Mouse (Mus musculus): ENCODE data around the gene Nkrf. TPM values are rescaled to one million over a fixed set of nuclear protein-coding genes. Genes with fewer than 3 reads are reported as not detected.
"Not testable (repeated sequence)": the region's sequence is repeated elsewhere in the genome, so short reads cannot be mapped to it uniquely, and the experiment has no call there.

Nkrf gene
- polyA plus RNA-seq, 1 experiment from 2014 or later: 2.7 TPM

DNA sequence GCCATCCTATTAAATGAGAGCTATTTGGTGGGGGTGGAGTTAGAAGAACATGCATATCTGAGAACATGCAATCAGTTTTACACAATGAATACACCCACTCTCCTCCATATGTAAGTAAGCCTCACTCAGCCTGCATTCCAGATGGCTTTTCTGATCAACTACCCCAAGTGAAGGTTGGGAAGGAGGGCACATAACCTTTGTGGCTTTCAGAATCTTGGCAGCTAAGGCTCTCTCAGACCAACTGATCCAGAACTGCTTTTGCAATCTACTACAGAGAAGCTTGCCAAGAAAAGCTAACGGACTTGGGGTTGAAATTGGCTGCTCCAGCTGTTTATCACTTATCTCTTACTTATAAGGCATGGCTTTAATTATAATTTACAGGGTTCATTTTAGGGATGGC is 15.1 kb upstream of the Nkrf start:
- H3K9me3 ChIP-seq (ENCODE audit: control insufficient read depth, low read length): no peaks in the 10 kb centered on the region
- WGBS: 71% methylated on average over 1 of the region's 1 CpGs
- no peak overlapping the region for H3K9ac ChIP-seq (ENCODE audit: low read depth, low read length)

GRCm38 (mm10) chrX:36911343-36911742 is 8.6 kb upstream of the Nkrf start:
- Histone ChIP-seq H3K27ac (replicated peaks; ENCODE audit: low read depth, low read length) (no peak overlapping the region), H3K4me1 (ENCODE audit: control insufficient read depth, insufficient read depth, low read length) (no peaks in the 10 kb centered on the region), H3K9me3 (ENCODE audit: control insufficient read depth, low read length) (no peaks in the 10 kb centered on the region), H3K27me3 (replicated peaks; ENCODE audit: control insufficient read depth, insufficient read depth, low read length) (no peaks in the 10 kb centered on the region), H3K9ac (ENCODE audit: low read depth, low read length) (no peak overlapping the region), H3K4me3 (ENCODE audit: low read depth, low read length) (no peak overlapping the region), H3K36me3 (ENCODE audit: control insufficient read depth, insufficient read depth, low read length) (no peaks in the 10 kb centered on the region), H3K4me2 (ENCODE audit: low read depth, low read length) (no peak overlapping the region)
- ATAC-seq (ENCODE audit: low read depth): no peak
- no peak for DNase-seq (ENCODE audit: low spot score)
- WGBS: 50% methylated on average over 12 of the region's 12 CpGs

More for the DNA sequence above, 15.1 kb upstream of the Nkrf start:
- H3K36me3 ChIP-seq (ENCODE audit: control insufficient read depth, insufficient read depth, low read length): no peaks in the 10 kb centered on the region
- H3K27me3 ChIP-seq (replicated peaks; ENCODE audit: control insufficient read depth, insufficient read depth, low read length): no peaks in the 10 kb centered on the region
- no peaks in the 10 kb centered on the region for H3K4me1 ChIP-seq (ENCODE audit: control insufficient read depth, insufficient read depth, low read length)
- no peak overlapping the region for H3K4me2 ChIP-seq (ENCODE audit: low read depth, low read length)
- no peak overlapping the region for H3K4me3 ChIP-seq (ENCODE audit: low read depth, low read length)
- ATAC-seq (ENCODE audit: low read depth): no peak
- DNase-seq (ENCODE audit: low spot score): no peak
- H3K27ac ChIP-seq (replicated peaks; ENCODE audit: low read depth, low read length): no peak overlapping the region

DNA sequence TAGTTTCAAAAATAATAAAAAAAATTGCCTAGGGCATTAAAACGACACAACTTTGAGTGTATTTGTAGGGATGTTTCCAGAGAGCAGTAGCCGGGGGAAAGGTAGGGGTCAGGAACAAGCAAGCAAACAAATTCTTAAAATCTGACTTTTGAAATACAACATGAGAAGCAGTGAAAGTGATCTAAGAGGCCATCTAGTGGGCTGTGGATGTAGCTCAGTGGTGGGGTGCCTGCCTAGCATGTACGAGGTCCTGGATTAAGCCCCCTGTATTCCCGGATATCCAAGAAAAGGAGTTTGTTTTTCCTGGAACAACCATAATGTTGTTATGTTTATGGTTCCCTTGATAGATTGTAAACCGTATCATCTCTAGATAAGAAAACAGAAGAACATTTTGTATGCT is 3.8 kb upstream of the Nkrf start:
- ATAC-seq (ENCODE audit: low read depth): no peak
- Histone ChIP-seq H3K4me2 (ENCODE audit: low read depth, low read length) (no peak overlapping the region), H3K9ac (ENCODE audit: low read depth, low read length) (no peak overlapping the region), H3K27ac (replicated peaks; ENCODE audit: low read depth, low read length) (no peak overlapping the region), H3K4me1 (ENCODE audit: control insufficient read depth, insufficient read depth, low read length) (no peaks in the 10 kb centered on the region), H3K36me3 (ENCODE audit: control insufficient read depth, insufficient read depth, low read length) (no peaks in the 10 kb centered on the region), H3K9me3 (ENCODE audit: control insufficient read depth, low read length) (no peaks in the 10 kb centered on the region), H3K27me3 (replicated peaks; ENCODE audit: control insufficient read depth, insufficient read depth, low read length) (no peaks in the 10 kb centered on the region), H3K4me3 (ENCODE audit: low read depth, low read length) (no peak overlapping the region)
- WGBS: 49% methylated on average over 5 of the region's 5 CpGs
- DNase-seq (ENCODE audit: low spot score): no peak

GRCm38 (mm10) chrX:36903115-36903768 is 543 bp upstream of the Nkrf start:
- ATAC-seq (ENCODE audit: low read depth) (peak; percentile 94), DNase-seq (ENCODE audit: low spot score) (peak; percentile 94)
- Histone ChIP-seq H3K4me3 (ENCODE audit: low read depth, low read length) (peak overlapping the region; percentile 51), H3K27ac (replicated peaks; ENCODE audit: low read depth, low read length) (peak overlapping the region; percentile 70), H3K27me3 (replicated peaks; ENCODE audit: control insufficient read depth, insufficient read depth, low read length) (no peaks in the 10 kb centered on the region), H3K36me3 (ENCODE audit: control insufficient read depth, insufficient read depth, low read length) (no peaks in the 10 kb centered on the region), H3K4me2 (ENCODE audit: low read depth, low read length) (peak overlapping the region; percentile 67), H3K9me3 (ENCODE audit: control insufficient read depth, low read length) (no peaks in the 10 kb centered on the region), H3K4me1 (ENCODE audit: control insufficient read depth, insufficient read depth, low read length) (no peaks in the 10 kb centered on the region), H3K9ac (ENCODE audit: low read depth, low read length) (peak overlapping the region; percentile 73)
- WGBS: 23% methylated on average over 21 of the region's 32 CpGs

DNA sequence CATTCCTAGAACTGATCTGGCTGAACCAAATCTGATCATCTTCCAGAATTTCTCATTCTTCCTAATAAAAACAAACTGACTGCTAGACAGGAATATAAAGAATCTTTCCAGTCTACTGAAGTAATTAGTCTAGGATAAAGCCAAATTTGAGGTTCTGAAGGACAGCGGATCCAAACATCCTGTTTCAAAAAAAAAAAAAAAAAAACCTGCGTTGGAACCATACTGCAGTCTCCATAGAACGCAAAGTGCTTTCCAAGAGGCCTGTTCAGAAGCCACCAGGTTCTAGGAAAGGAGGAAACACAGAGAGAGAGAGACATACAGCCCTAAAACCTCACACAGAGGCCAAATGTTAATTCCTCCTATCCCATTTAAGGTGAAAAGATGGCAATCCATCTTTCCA is 1.0 kb downstream of the Nkrf start:
- Histone ChIP-seq H3K4me3 (ENCODE audit: low read depth, low read length) (peak overlapping the region; percentile 51), H3K27ac (replicated peaks; ENCODE audit: low read depth, low read length) (no peak overlapping the region), H3K9me3 (ENCODE audit: control insufficient read depth, low read length) (no peaks in the 10 kb centered on the region), H3K9ac (ENCODE audit: low read depth, low read length) (peak overlapping the region; percentile 73; the same call in 1 of the 2 replicates), H3K36me3 (ENCODE audit: control insufficient read depth, insufficient read depth, low read length) (no peaks in the 10 kb centered on the region), H3K4me1 (ENCODE audit: control insufficient read depth, insufficient read depth, low read length) (no peaks in the 10 kb centered on the region), H3K4me2 (ENCODE audit: low read depth, low read length) (peak overlapping the region; percentile 67), H3K27me3 (replicated peaks; ENCODE audit: control insufficient read depth, insufficient read depth, low read length) (no peaks in the 10 kb centered on the region)
- 41% methylated on average over 3 of the region's 3 CpGs for WGBS
- DNase-seq (ENCODE audit: low spot score): no peak
- ATAC-seq (ENCODE audit: low read depth): no peak

DNA sequence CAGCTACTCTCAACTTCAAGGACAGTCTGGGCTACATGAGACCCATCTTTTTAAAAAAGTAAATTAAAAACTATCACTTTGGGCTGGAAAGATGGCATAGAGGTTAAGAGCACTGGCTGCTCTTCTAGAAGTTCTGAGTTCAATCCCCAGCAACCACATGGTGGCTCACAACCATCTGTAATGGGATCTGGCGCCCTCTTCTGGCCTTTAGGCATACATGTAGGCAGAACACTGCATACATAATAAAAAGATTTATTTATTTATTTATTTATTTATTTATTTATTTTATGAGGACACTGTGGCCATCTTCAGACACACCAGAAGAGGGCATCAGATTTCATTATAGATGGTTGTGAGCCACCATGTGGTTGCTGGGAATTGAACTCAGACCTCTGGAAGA is 3.8 kb downstream of the Nkrf start:
- DNase-seq (ENCODE audit: low spot score); ATAC-seq (ENCODE audit: low read depth): not testable (repeated sequence)

DNA sequence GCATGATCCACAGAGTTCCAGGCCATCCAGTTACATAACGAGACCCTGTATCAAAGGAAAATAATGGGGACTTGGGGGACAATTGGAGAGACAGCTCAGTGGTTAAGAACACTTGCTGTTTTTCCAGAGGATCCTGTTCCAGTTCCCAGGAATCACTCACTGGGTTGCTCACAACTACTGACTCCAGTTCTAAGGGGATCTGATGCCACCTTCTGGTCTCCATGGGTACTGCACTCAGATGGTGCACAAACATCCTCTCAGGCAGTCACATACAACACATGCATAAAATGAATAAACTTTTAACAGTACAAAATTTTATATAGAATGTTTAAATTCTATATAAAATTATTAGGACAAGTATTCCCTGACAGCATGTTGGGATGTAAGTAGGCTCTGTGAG is 18.0 kb downstream of the Nkrf start:
- 95% methylated on average over 1 of the region's 1 CpGs for WGBS

More for the DNA sequence above, 3.8 kb downstream of the Nkrf start:
- not testable (repeated sequence) for H3K4me2 ChIP-seq (ENCODE audit: low read depth, low read length); H3K36me3 ChIP-seq (ENCODE audit: control insufficient read depth, insufficient read depth, low read length); H3K9me3 ChIP-seq (ENCODE audit: control insufficient read depth, low read length); H3K4me1 ChIP-seq (ENCODE audit: control insufficient read depth, insufficient read depth, low read length); H3K9ac ChIP-seq (ENCODE audit: low read depth, low read length); H3K27me3 ChIP-seq (replicated peaks; ENCODE audit: control insufficient read depth, insufficient read depth, low read length); H3K4me3 ChIP-seq (ENCODE audit: low read depth, low read length); H3K27ac ChIP-seq (replicated peaks; ENCODE audit: low read depth, low read length)
- WGBS: 33% methylated on average over 1 of the region's 1 CpGs

GRCm38 (mm10) chrX:36874704-36875128 is 28.0 kb downstream of the Nkrf start:
- H3K4me3 ChIP-seq (ENCODE audit: low read depth, low read length): peak overlapping the region; percentile 62
- H3K27ac ChIP-seq (replicated peaks; ENCODE audit: low read depth, low read length): peak overlapping the region; percentile 79
- H3K4me1 ChIP-seq (ENCODE audit: control insufficient read depth, insufficient read depth, low read length): no peaks in the 10 kb centered on the region
- DNase-seq (ENCODE audit: low spot score) (no peak), ATAC-seq (ENCODE audit: low read depth) (peak; percentile 58)
- 0 out of 2 replicates have a peak, but pooled peaks cover 6% of the 10 kb centered on the region for H3K36me3 ChIP-seq (ENCODE audit: control insufficient read depth, insufficient read depth, low read length)
- no peaks in the 10 kb centered on the region; the same call in 1 of the 2 replicates for H3K27me3 ChIP-seq (replicated peaks; ENCODE audit: control insufficient read depth, insufficient read depth, low read length)
- peak overlapping the region; percentile 55 for H3K4me2 ChIP-seq (ENCODE audit: low read depth, low read length)
- H3K9me3 ChIP-seq (ENCODE audit: control insufficient read depth, low read length): no peaks in the 10 kb centered on the region
- H3K9ac ChIP-seq (ENCODE audit: low read depth, low read length): peak overlapping the region; percentile 80
- WGBS: 21% methylated on average over 13 of the region's 36 CpGs

More for the DNA sequence above, 18.0 kb downstream of the Nkrf start:
- H3K9ac ChIP-seq (ENCODE audit: low read depth, low read length): no peak overlapping the region
- H3K4me3 ChIP-seq (ENCODE audit: low read depth, low read length): no peak overlapping the region
- H3K27ac ChIP-seq (replicated peaks; ENCODE audit: low read depth, low read length): no peak overlapping the region
- peaks cover 14% of the 10 kb centered on the region for H3K36me3 ChIP-seq (ENCODE audit: control insufficient read depth, insufficient read depth, low read length)
- DNase-seq (ENCODE audit: low spot score): no peak
- H3K4me1 ChIP-seq (ENCODE audit: control insufficient read depth, insufficient read depth, low read length): no peaks in the 10 kb centered on the region
- no peaks in the 10 kb centered on the region for H3K9me3 ChIP-seq (ENCODE audit: control insufficient read depth, low read length)
- ATAC-seq (ENCODE audit: low read depth): no peak
- no peak overlapping the region for H3K4me2 ChIP-seq (ENCODE audit: low read depth, low read length)
- no peaks in the 10 kb centered on the region for H3K27me3 ChIP-seq (replicated peaks; ENCODE audit: control insufficient read depth, insufficient read depth, low read length)

GRCm38 (mm10) chrX:36874178-36874696 is 28.5 kb downstream of the Nkrf start:
- Histone ChIP-seq H3K9me3 (ENCODE audit: control insufficient read depth, low read length) (no peaks in the 10 kb centered on the region), H3K9ac (ENCODE audit: low read depth, low read length) (peak overlapping the region; percentile 80), H3K4me2 (ENCODE audit: low read depth, low read length) (peak overlapping the region; percentile 55), H3K4me1 (ENCODE audit: control insufficient read depth, insufficient read depth, low read length) (no peaks in the 10 kb centered on the region), H3K4me3 (ENCODE audit: low read depth, low read length) (peak overlapping the region; percentile 62), H3K36me3 (ENCODE audit: control insufficient read depth, insufficient read depth, low read length) (0 out of 2 replicates have a peak, but pooled peaks cover 6% of the 10 kb centered on the region), H3K27ac (replicated peaks; ENCODE audit: low read depth, low read length) (peak overlapping the region; percentile 79), H3K27me3 (replicated peaks; ENCODE audit: control insufficient read depth, insufficient read depth, low read length) (no peaks in the 10 kb centered on the region; the same call in 1 of the 2 replicates)
- 19% methylated on average over 9 of the region's 57 CpGs for WGBS
- DNase-seq (ENCODE audit: low spot score) (peak; percentile 90), ATAC-seq (ENCODE audit: low read depth) (peak; percentile 98)

Measured in embryonic facial prominence, embryonic 14.5 days (tissue).